Mouse (Mus musculus) c-Kit-positive CD71-positive TER-119-negative erythroid progenitor cells, embryonic 14.5 days (primary cell): Measurements from ENCODE around the gene Strn.

Experiments
- DNase-seq: peaks from one replicate; pipeline ENCODE4 v3.0.0-alpha.2; 2013; ENCODE audit warnings: low read depth

Gene Strn

GRCm38 (mm10) chr17:78615096-78615495 is 121.9 kb downstream of the Strn start:
- no peak for DNase-seq

- DNase-seq, result no peak
Measured at GRCm38 (mm10) chr17:78614481-78614880, 122.5 kb downstream of the Strn start.

GRCm38 (mm10) chr17:78611117-78611516 is 125.9 kb downstream of the Strn start:
- no peak for DNase-seq

- no peak for DNase-seq
Measured at GRCm38 (mm10) chr17:78609191-78609855, 127.7 kb downstream of the Strn start.

GRCm38 (mm10) chr17:78608716-78609115 is 128.3 kb downstream of the Strn start:
- DNase-seq, result no peak

- DNase-seq, result no peak
Measured at GRCm38 (mm10) chr17:78608135-78608670, 128.8 kb downstream of the Strn start.

- peak; percentile 38 for DNase-seq
Measured at GRCm38 (mm10) chr17:78604431-78604830, 132.6 kb downstream of the Strn start.

- DNase-seq, result peak; percentile 51
Measured at GRCm38 (mm10) chr17:78603872-78604271, 133.1 kb downstream of the Strn start.

- no peak for DNase-seq
Measured at GRCm38 (mm10) chr17:78602316-78602715, 134.7 kb downstream of the Strn start.

GRCm38 (mm10) chr17:78601601-78602000 is 135.4 kb downstream of the Strn start:
- no peak for DNase-seq

GRCm38 (mm10) chr17:78601042-78601441 is 136.0 kb downstream of the Strn start:
- no peak for DNase-seq
